Mouse (Mus musculus) ES-E14 (cell line): Measurements from ENCODE around the gene Kxd1.
A peak's percentile ranks its signal among the peaks of the same experiment; 100 is the strongest.

Source experiments
- CHD2 ChIP-seq: IDR thresholded peaks from 2 replicates; pipeline ENCODE4 v1.6.1; 2014; ENCODE audit warnings: mild to moderate bottlenecking, low read depth, low read length, inconsistent platforms
- HCFC1 ChIP-seq: IDR thresholded peaks from 2 replicates; pipeline ENCODE4 v1.6.1; 2012; ENCODE audit warnings: low read length, inconsistent platforms, borderline replicate concordance; ENCODE audit not compliant: insufficient read depth
- MAFK ChIP-seq: IDR thresholded peaks from 2 replicates; pipeline ENCODE4 v1.6.1; 2014; ENCODE audit warnings: mild to moderate bottlenecking, low read depth, low read length, inconsistent platforms; ENCODE audit not compliant: insufficient read depth
- ZC3H11A ChIP-seq: IDR thresholded peaks from 2 replicates; pipeline ENCODE4 v1.6.1; 2012; ENCODE audit warnings: low read depth, mild to moderate bottlenecking, inconsistent platforms, low read length, borderline replicate concordance
- ZNF384 ChIP-seq: IDR thresholded peaks from 2 replicates; pipeline ENCODE4 v1.6.1; 2012; ENCODE audit warnings: low read depth, low read length, inconsistent platforms

- TF ChIP-seq MAFK (peak; percentile 81), CHD2 (no peak), ZC3H11A (no peak), HCFC1 (peak; percentile 53), ZNF384 (peak; percentile 98)
These were observed 21.3 kb downstream of the Kxd1 start, which contains the start of gene Rex1bd for GRCm38 (mm10) chr8:70506328-70507026.
